Mouse (Mus musculus): ENCODE data around the gene Tardbp. TPM values are rescaled to one million over a fixed set of nuclear protein-coding genes. Genes with fewer than 3 reads are reported as not detected.

Gene Tardbp
- polyA plus RNA-seq, 2 experiments: 170 to 674 TPM

- H3K9me3 ChIP-seq (ENCODE audit: control insufficient read depth, low read length): no peaks in the 10 kb centered on the region
- no peak overlapping the region for H3K27ac ChIP-seq (replicated peaks; ENCODE audit: low read depth, low read length)
- peaks cover 15% of the 10 kb centered on the region for H3K36me3 ChIP-seq (ENCODE audit: control insufficient read depth, insufficient read depth, low read length)
- H3K4me2 ChIP-seq (replicated peaks; ENCODE audit: low read depth, low read length, severe bottlenecking): no peak overlapping the region
- H3K4me3 ChIP-seq (replicated peaks; ENCODE audit: low read length): no peak overlapping the region
- TF ChIP-seq POLR2A (IDR thresholded peaks at IDR 0.05; ENCODE audit: borderline replicate concordance, extremely low read depth, insufficient read depth, insufficient read length): no peak
- H3K9ac ChIP-seq (ENCODE audit: low read depth, low read length, severe bottlenecking): no peak overlapping the region
- no peak for ATAC-seq (ENCODE audit: low FRiP score, low read depth)
- 68% methylated on average over 6 of the region's 8 CpGs for WGBS
- DNase-seq (ENCODE audit: low spot score): no peak
- no peaks in the 10 kb centered on the region for H3K27me3 ChIP-seq (ENCODE audit: control insufficient read depth, insufficient read depth, low read length)
- peaks cover 5% of the 10 kb centered on the region for H3K4me1 ChIP-seq (ENCODE audit: control insufficient read depth, insufficient read depth, low read length)
Measured at GRCm38 (mm10) chr4:148589565-148589964, 37.3 kb downstream of the Tardbp start.

GRCm38 (mm10) chr4:148588793-148589192 lies 38.0 kb downstream of the Tardbp start:
- no peak overlapping the region for H3K4me2 ChIP-seq (replicated peaks; ENCODE audit: low read depth, low read length, severe bottlenecking)
- no peak overlapping the region for H3K27ac ChIP-seq (replicated peaks; ENCODE audit: low read depth, low read length)
- peaks cover 5% of the 10 kb centered on the region for H3K4me1 ChIP-seq (ENCODE audit: control insufficient read depth, insufficient read depth, low read length)
- WGBS: 80% methylated on average over 9 of the region's 9 CpGs
- no peaks in the 10 kb centered on the region for H3K9me3 ChIP-seq (ENCODE audit: control insufficient read depth, low read length)
- no peak for TF ChIP-seq POLR2A (IDR thresholded peaks at IDR 0.05; ENCODE audit: borderline replicate concordance, extremely low read depth, insufficient read depth, insufficient read length)
- H3K9ac ChIP-seq (ENCODE audit: low read depth, low read length, severe bottlenecking): no peak overlapping the region
- H3K27me3 ChIP-seq (ENCODE audit: control insufficient read depth, insufficient read depth, low read length): no peaks in the 10 kb centered on the region
- DNase-seq (ENCODE audit: low spot score) (no peak), ATAC-seq (ENCODE audit: low FRiP score, low read depth) (no peak)
- peaks cover 7% of the 10 kb centered on the region for H3K36me3 ChIP-seq (ENCODE audit: control insufficient read depth, insufficient read depth, low read length)
- no peak overlapping the region for H3K4me3 ChIP-seq (replicated peaks; ENCODE audit: low read length)

GRCm38 (mm10) chr4:148586648-148587047 lies 40.2 kb downstream of the Tardbp start:
- Histone ChIP-seq H3K27me3 (ENCODE audit: control insufficient read depth, insufficient read depth, low read length) (no peaks in the 10 kb centered on the region), H3K4me1 (ENCODE audit: control insufficient read depth, insufficient read depth, low read length) (no peaks in the 10 kb centered on the region), H3K9me3 (ENCODE audit: control insufficient read depth, low read length) (no peaks in the 10 kb centered on the region), H3K4me2 (replicated peaks; ENCODE audit: low read depth, low read length, severe bottlenecking) (no peak overlapping the region), H3K9ac (ENCODE audit: low read depth, low read length, severe bottlenecking) (no peak overlapping the region), H3K27ac (replicated peaks; ENCODE audit: low read depth, low read length) (no peak overlapping the region), H3K4me3 (replicated peaks; ENCODE audit: low read length) (no peak overlapping the region), H3K36me3 (ENCODE audit: control insufficient read depth, insufficient read depth, low read length) (peaks cover 18% of the 10 kb centered on the region)
- 85% methylated on average over 9 of the region's 9 CpGs for WGBS
- no peak for ATAC-seq (ENCODE audit: low FRiP score, low read depth)
- no peak for DNase-seq (ENCODE audit: low spot score)
- TF ChIP-seq POLR2A (IDR thresholded peaks at IDR 0.05; ENCODE audit: borderline replicate concordance, extremely low read depth, insufficient read depth, insufficient read length): no peak

GRCm38 (mm10) chr4:148583257-148583656 lies 43.6 kb downstream of the Tardbp start:
- ATAC-seq (ENCODE audit: low FRiP score, low read depth): no peak
- no peak for TF ChIP-seq POLR2A (IDR thresholded peaks at IDR 0.05; ENCODE audit: borderline replicate concordance, extremely low read depth, insufficient read depth, insufficient read length)
- Histone ChIP-seq H3K27ac (replicated peaks; ENCODE audit: low read depth, low read length) (no peak overlapping the region), H3K9me3 (ENCODE audit: control insufficient read depth, low read length) (no peaks in the 10 kb centered on the region), H3K36me3 (ENCODE audit: control insufficient read depth, insufficient read depth, low read length) (peaks cover 52% of the 10 kb centered on the region), H3K4me3 (replicated peaks; ENCODE audit: low read length) (no peak overlapping the region), H3K4me2 (replicated peaks; ENCODE audit: low read depth, low read length, severe bottlenecking) (no peak overlapping the region), H3K4me1 (ENCODE audit: control insufficient read depth, insufficient read depth, low read length) (no peaks in the 10 kb centered on the region), H3K27me3 (ENCODE audit: control insufficient read depth, insufficient read depth, low read length) (no peaks in the 10 kb centered on the region), H3K9ac (ENCODE audit: low read depth, low read length, severe bottlenecking) (no peak overlapping the region)
- 70% methylated on average over 4 of the region's 4 CpGs for WGBS
- no peak for DNase-seq (ENCODE audit: low spot score)

GRCm38 (mm10) chr4:148581422-148581821 lies 45.4 kb downstream of the Tardbp start:
- H3K9ac ChIP-seq (ENCODE audit: low read depth, low read length, severe bottlenecking): no peak overlapping the region
- ATAC-seq (ENCODE audit: low FRiP score, low read depth) (no peak), DNase-seq (ENCODE audit: low spot score) (no peak)
- H3K4me1 ChIP-seq (ENCODE audit: control insufficient read depth, insufficient read depth, low read length): no peaks in the 10 kb centered on the region
- peaks cover 70% of the 10 kb centered on the region for H3K36me3 ChIP-seq (ENCODE audit: control insufficient read depth, insufficient read depth, low read length)
- H3K9me3 ChIP-seq (ENCODE audit: control insufficient read depth, low read length): no peaks in the 10 kb centered on the region
- WGBS: 88% methylated on average over 5 of the region's 5 CpGs
- no peaks in the 10 kb centered on the region for H3K27me3 ChIP-seq (ENCODE audit: control insufficient read depth, insufficient read depth, low read length)
- no peak for TF ChIP-seq POLR2A (IDR thresholded peaks at IDR 0.05; ENCODE audit: borderline replicate concordance, extremely low read depth, insufficient read depth, insufficient read length)
- no peak overlapping the region for H3K4me3 ChIP-seq (replicated peaks; ENCODE audit: low read length)
- no peak overlapping the region for H3K4me2 ChIP-seq (replicated peaks; ENCODE audit: low read depth, low read length, severe bottlenecking)
- no peak overlapping the region for H3K27ac ChIP-seq (replicated peaks; ENCODE audit: low read depth, low read length)

- DNase-seq (ENCODE audit: low spot score): no peak
- H3K36me3 ChIP-seq (ENCODE audit: control insufficient read depth, insufficient read depth, low read length): peaks cover 76% of the 10 kb centered on the region
- no peaks in the 10 kb centered on the region for H3K4me1 ChIP-seq (ENCODE audit: control insufficient read depth, insufficient read depth, low read length)
- no peaks in the 10 kb centered on the region for H3K9me3 ChIP-seq (ENCODE audit: control insufficient read depth, low read length)
- 0 out of 2 replicates have a peak, but pooled peaks have one; percentile 21 for ATAC-seq (ENCODE audit: low FRiP score, low read depth)
- no peak overlapping the region for H3K4me2 ChIP-seq (replicated peaks; ENCODE audit: low read depth, low read length, severe bottlenecking)
- no peak overlapping the region for H3K9ac ChIP-seq (ENCODE audit: low read depth, low read length, severe bottlenecking)
- no peak for TF ChIP-seq POLR2A (IDR thresholded peaks at IDR 0.05; ENCODE audit: borderline replicate concordance, extremely low read depth, insufficient read depth, insufficient read length)
- H3K4me3 ChIP-seq (replicated peaks; ENCODE audit: low read length): no peak overlapping the region
- no peaks in the 10 kb centered on the region for H3K27me3 ChIP-seq (ENCODE audit: control insufficient read depth, insufficient read depth, low read length)
- no peak overlapping the region for H3K27ac ChIP-seq (replicated peaks; ENCODE audit: low read depth, low read length)
- WGBS: 86% methylated on average over 9 of the region's 9 CpGs
Measured at GRCm38 (mm10) chr4:148580765-148581164, 46.1 kb downstream of the Tardbp start.
